16 mouse cellular contexts compared by ENCODE assay signal in genomic region chr10:73953362-73953761, GRCm38 (mm10).
"Had no signal": no experiment of that assay in that cellular context is flagged by ENCODE, and none has a peak within 500 bp of the region (broad histone marks: within the 10 kb centered on the region; RNA-seq: fewer than 3 reads in every experiment).

No protein-coding gene starts in this region.

- H3K27me3 ChIP-seq: neural tube, embryonic 13.5 days; neural tube, embryonic 15.5 days; stomach, embryonic 15.5 days had no signal

- H3K4me2 ChIP-seq: neural tube, embryonic 13.5 days; neural tube, embryonic 15.5 days; stomach, embryonic 15.5 days had no signal

- H3K9ac ChIP-seq: neural tube, embryonic 13.5 days; neural tube, embryonic 15.5 days; stomach, embryonic 15.5 days had no signal

- H3K9me3 ChIP-seq: neural tube, embryonic 13.5 days; neural tube, embryonic 15.5 days; stomach, embryonic 15.5 days had no signal

- H3K36me3 ChIP-seq: neural tube, embryonic 13.5 days; neural tube, embryonic 15.5 days; stomach, embryonic 15.5 days had no signal

- H3K4me1 ChIP-seq: neural tube, embryonic 13.5 days; neural tube, embryonic 15.5 days; stomach, embryonic 15.5 days had no signal

- H3K27ac ChIP-seq: neural tube, embryonic 13.5 days; neural tube, embryonic 15.5 days; stomach, embryonic 15.5 days; stomach, postnatal 0 days had no signal

- H3K4me3 ChIP-seq: neural tube, embryonic 13.5 days; neural tube, embryonic 15.5 days; stomach, embryonic 15.5 days had no signal

- DNase-seq: retina, postnatal 1 day; right cerebral cortex, adult 18-20 months; right cerebral cortex, postnatal 14 days; right cerebral cortex, postnatal 25 days; right cerebral cortex, postnatal 4 days; spleen, adult 18-20 months; thymus, adult 18-20 months; thymus, adult 2 months; thymus, postnatal 14 days; thymus, postnatal 25 days; thymus, postnatal 36 days; thymus, postnatal 4 days had no signal
